8 mouse cellular contexts compared by ENCODE assay signal in genomic region chr6:47953191-47953726, GRCm38 (mm10). TPM values are rescaled to one million over a fixed set of nuclear protein-coding genes. Genes with fewer than 3 reads are reported as not detected.
DNase-seq lines count a peak whose midpoint lies in the region; ATAC-seq lines count a peak whose summit lies in the region.

Gene Zfp956, plus strand, starts transcription at chr6:47953390.

- under 1% methylated on average over 31 of the region's 31 CpGs for WGBS in hindbrain, embryonic 14.5 days

- peak; percentile 97 for DNase-seq in R1 (ENCODE audit: low read depth, low spot score)
- DNase-seq in cerebellum, postnatal 25 days: peak; percentile 96 to 97
- peak; percentile 81 to 87 for DNase-seq in frontal cortex, postnatal 25 days (ENCODE audit: low spot score in 2 of 2)
- DNase-seq in hindbrain, embryonic 14.5 days (ENCODE audit: low spot score): peak; percentile 90
- peak; percentile 91 to 94 for DNase-seq in layer of hippocampus, postnatal 36 days
- DNase-seq in lung, postnatal 36 days: peak; percentile 97
- peak; percentile 96 for DNase-seq in retina, postnatal 1 day
- DNase-seq in urinary bladder, adult 18-20 months (ENCODE audit: low spot score in 2 of 2): peak; percentile 92 to 94

- peak within 1 kb of the TSS; percentile 50 for H3K4me3 ChIP-seq in hindbrain, embryonic 14.5 days (replicated peaks; ENCODE audit: low read length)

- peaks cover 12% of the 10 kb centered on the region for H3K4me1 ChIP-seq in hindbrain, embryonic 14.5 days (replicated peaks; ENCODE audit: control insufficient read depth, insufficient read depth, low read length)

- ATAC-seq in hindbrain, embryonic 14.5 days (ENCODE audit: low FRiP score): peak; percentile 100

- H3K27ac ChIP-seq in hindbrain, embryonic 14.5 days: peak within 1 kb of the TSS; percentile 71

- peak within 1 kb of the TSS; percentile 78 for H3K4me2 ChIP-seq in hindbrain, embryonic 14.5 days (replicated peaks)

- no peaks in the 10 kb centered on the region for H3K9me3 ChIP-seq in hindbrain, embryonic 14.5 days (ENCODE audit: control insufficient read depth, low read length)

- peak within 1 kb of the TSS; percentile 82 for H3K9ac ChIP-seq in hindbrain, embryonic 14.5 days

- H3K27me3 ChIP-seq in hindbrain, embryonic 14.5 days (ENCODE audit: control insufficient read depth, insufficient read depth, low read length): no peaks in the 10 kb centered on the region

- peaks cover 19% of the 10 kb centered on the region for H3K36me3 ChIP-seq in hindbrain, embryonic 14.5 days (replicated peaks; ENCODE audit: control insufficient read depth, insufficient read depth)

RNA-seq across cellular contexts. Expression of gene Zfp956, which starts in this region (rescaled TPM):
- polyA plus RNA-seq in hindbrain, embryonic 14.5 days (2014; fragmentation: Nextera tagmentation; extraction: Ambion mirVana): 19.3 and 22.9 TPM in 2 replicates
- 10 to 100 TPM; 20.2 to 21.9 TPM for total RNA-seq in layer of hippocampus, postnatal 36 days (2021)

Comparison
In these comparisons a context has a peak if more than half of its experiments do, and no peak if none do; other contexts are left out.
1. Peak in every context shown above with its lines: DNase-seq, ATAC-seq, H3K4me3 ChIP-seq and H3K27ac ChIP-seq.